Mouse (Mus musculus): ENCODE data around the gene Camsap3.

DNA sequence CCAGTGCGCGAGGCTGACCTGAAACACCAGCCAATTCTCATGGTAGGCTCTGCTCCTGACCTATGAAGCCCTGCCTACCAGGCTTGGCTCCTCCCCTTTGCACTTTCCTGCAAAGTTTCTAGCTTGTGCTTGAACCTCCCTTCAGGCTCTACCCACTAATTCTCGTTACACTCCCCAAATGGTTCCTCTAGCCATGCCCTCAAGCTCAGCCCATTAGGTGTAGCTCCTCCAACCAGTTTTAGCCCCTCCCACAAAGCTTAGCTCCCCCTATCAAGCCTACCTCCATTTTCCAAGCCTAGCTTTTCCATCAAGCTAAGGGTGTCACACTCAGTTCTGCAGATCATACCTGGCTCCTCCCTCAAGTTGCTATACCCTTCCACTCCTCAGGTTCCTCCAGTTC, 11.0 kb downstream of the Camsap3 start:
- TF ChIP-seq CTCF (IDR thresholded peaks at IDR 0.05) (no peak), EP300 (IDR thresholded peaks at IDR 0.05) (no peak)

All from lung, postnatal 0 days (tissue).